Mouse (Mus musculus) lung, postnatal 0 days (tissue): ENCODE data around the gene Myo9a.

Experiments
- CTCF ChIP-seq: IDR thresholded peaks from 2 replicates; pipeline ENCODE4 v1.5.1; 2016; ENCODE audit warnings: antibody characterized with exemption, mild to moderate bottlenecking
- EP300 ChIP-seq: IDR thresholded peaks from 2 replicates; pipeline ENCODE4 v1.6.1; 2016; ENCODE audit warnings: antibody characterized with exemption, mild to moderate bottlenecking, control low read depth

DNA sequence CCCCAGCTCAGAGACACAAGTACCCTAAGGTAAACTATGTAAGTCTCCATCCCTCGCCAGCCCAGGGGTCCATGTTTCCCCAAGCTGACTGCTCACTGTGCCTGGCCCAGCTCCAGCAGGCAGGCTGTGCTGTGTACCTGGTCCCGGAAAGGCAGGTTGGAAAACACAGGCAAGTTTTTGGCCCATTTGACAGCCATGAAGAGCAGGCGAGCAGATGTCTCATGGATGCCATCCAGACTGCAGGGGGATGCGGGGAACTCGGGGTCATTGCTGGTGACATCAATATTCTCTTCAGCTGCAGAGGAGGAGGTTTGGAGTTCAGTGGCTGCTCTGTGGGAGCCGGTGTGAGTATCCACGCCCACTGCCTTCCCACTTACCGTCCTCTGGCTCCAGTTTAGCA, 197.5 kb downstream of the Myo9a start:
- no peak for TF ChIP-seq CTCF
- TF ChIP-seq EP300: no peak
